Mouse (Mus musculus): ENCODE measurements around the gene Sema5b.

DNA sequence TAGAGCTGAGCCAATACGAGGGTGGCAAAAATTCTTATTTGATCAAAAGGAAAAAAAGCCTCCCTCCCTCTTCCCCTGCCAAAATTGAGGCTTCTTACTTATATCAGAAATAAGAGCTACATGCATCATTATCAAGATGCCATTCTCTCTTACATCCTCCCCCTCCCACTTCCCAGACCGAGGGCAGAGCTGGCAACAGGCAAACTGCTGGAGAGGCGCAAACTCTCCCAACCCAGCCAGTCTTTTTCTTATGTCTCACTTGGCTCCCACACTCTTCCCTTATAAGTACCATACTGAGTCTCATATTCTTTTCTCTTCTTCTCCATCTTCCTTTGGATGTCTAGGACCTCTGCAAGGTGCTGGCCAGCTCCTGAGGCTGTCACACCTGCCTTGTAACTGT is 6.3 kb upstream of the Sema5b start:
- TF ChIP-seq CTCF (IDR thresholded peaks at IDR 0.05; ENCODE audit: low read depth) = no peak
- no peak for TF ChIP-seq EP300 (IDR thresholded peaks at IDR 0.05; ENCODE audit: low read depth)

Data from liver, embryonic 14.5 days (tissue).